Comparison of ENCODE assay signal across 9 mouse cellular contexts in genomic region chr14:31472451-31473061, GRCm38 (mm10). TPM values are rescaled to one million over a fixed set of nuclear protein-coding genes. Genes with fewer than 3 reads are reported as not detected.
DNase-seq lines count a peak whose midpoint lies in the region; ATAC-seq and TF ChIP-seq lines count a peak whose summit lies in the region.
"Had no signal": no experiment of that assay in that cellular context is flagged by ENCODE, and none has a peak within 500 bp of the region (broad histone marks: within the 10 kb centered on the region; RNA-seq: fewer than 3 reads in every experiment).

No protein-coding gene starts in this region.

- no peaks in the 10 kb centered on the region for H3K9me3 ChIP-seq in intestine, postnatal 0 days (ENCODE audit: control insufficient read depth)
- H3K9me3 ChIP-seq in intestine, embryonic 16.5 days (ENCODE audit: control insufficient read depth, low read length): no peaks in the 10 kb centered on the region
- no peaks in the 10 kb centered on the region for H3K9me3 ChIP-seq in MEL (replicated peaks; ENCODE audit: insufficient read depth, low read length)

- no peak overlapping the region for H3K9ac ChIP-seq in intestine, postnatal 0 days (ENCODE audit: low read depth, low read length)
- no peak overlapping the region for H3K9ac ChIP-seq in intestine, embryonic 16.5 days (ENCODE audit: low read depth, low read length)
- H3K9ac ChIP-seq in MEL (ENCODE audit: control insufficient read depth, low read depth, low read length, poor library complexity, severe bottlenecking): no peak overlapping the region

- 8% methylated on average over 5 of the region's 5 CpGs for WGBS in intestine, postnatal 0 days
- 7% methylated on average over 5 of the region's 5 CpGs for WGBS in intestine, embryonic 16.5 days
- whole genome bisulfite sequencing in cerebellum, adult 2 months: 4% methylated on average over 5 of the region's 5 CpGs

- H3K79me2 ChIP-seq in MEL (ENCODE audit: control insufficient read depth, insufficient read depth, low read length, poor library complexity): no peaks in the 10 kb centered on the region

- intact Hi-C loops in gastrocnemius, postnatal 14 days (cut with DNase I; ENCODE audit: low total_unique reads): loop anchor here (5.0 kb wide), 2 partner anchors 105 to 200 kb away; no protein-coding TSS in a partner anchor
- intact Hi-C loops in left cerebral cortex, postnatal 10 days (cut with DNase I): loop anchor here (5.0 kb wide), 3 partner anchors 90 to 200 kb away; no protein-coding TSS in a partner anchor

- H3K4me1 ChIP-seq in intestine, postnatal 0 days (replicated peaks; ENCODE audit: control insufficient read depth, insufficient read depth, low read length): no peaks in the 10 kb centered on the region
- no peaks in the 10 kb centered on the region for H3K4me1 ChIP-seq in intestine, embryonic 16.5 days (ENCODE audit: control insufficient read depth, insufficient read depth, low read length)
- no peaks in the 10 kb centered on the region for H3K4me1 ChIP-seq in MEL (ENCODE audit: control insufficient read depth in 1 of 2, insufficient read depth in 2 of 2, low read length in 2 of 2)
- no peaks in the 10 kb centered on the region for H3K4me1 ChIP-seq in cerebellum, adult 2 months (ENCODE audit: control insufficient read depth, insufficient read depth, low read length)

- no peak overlapping the region for H3K27ac ChIP-seq in intestine, postnatal 0 days (ENCODE audit: low read depth, low read length)
- H3K27ac ChIP-seq in intestine, embryonic 16.5 days (ENCODE audit: low read length): no peak overlapping the region
- no peak overlapping the region for H3K27ac ChIP-seq in MEL (ENCODE audit: control insufficient read depth, low read depth, low read length)
- H3K27ac ChIP-seq in cerebellum, adult 2 months (ENCODE audit: insufficient read depth, low read length): no peak overlapping the region

- H3K4me2 ChIP-seq in intestine, postnatal 0 days (replicated peaks; ENCODE audit: low read depth): no peak overlapping the region
- H3K4me2 ChIP-seq in intestine, embryonic 16.5 days (ENCODE audit: low read depth, low read length): no peak overlapping the region

- TF ChIP-seq RAD21 in MEL (IDR thresholded peaks at IDR 0.05; ENCODE audit: low read depth, low read length): peak; percentile 90

- no peak for ATAC-seq in intestine, postnatal 0 days
- no peak for ATAC-seq in intestine, embryonic 16.5 days

- no peak for TF ChIP-seq POLR2A in MEL (IDR thresholded peaks at IDR 0.05; ENCODE audit: control insufficient read depth in 1 of 2, insufficient read depth in 1 of 2, low read depth in 1 of 2, low read length in 2 of 2, poor library complexity in 1 of 2)
- TF ChIP-seq POLR2A in cerebellum, adult 2 months (IDR thresholded peaks at IDR 0.05; ENCODE audit: borderline replicate concordance, insufficient read depth, low read length): no peak

- peak; percentile 79 for DNase-seq in MEL (ENCODE audit: low read depth, low spot score)
- peak; percentile 55 to 59 for DNase-seq in cerebellum, adult 2 months
- peak; percentile 43 for DNase-seq in gastrocnemius, postnatal 14 days
- peak; percentile 63 to 68 for DNase-seq in left cerebral cortex, postnatal 10 days (ENCODE audit: extremely low spot score in 1 of 2, low spot score in 2 of 2)
- DNase-seq in ovary, postnatal 14 days (ENCODE audit: low spot score): peak; percentile 61
- DNase-seq in thymus, postnatal 25 days: peak; percentile 65

- H3K4me3 ChIP-seq in intestine, postnatal 0 days (ENCODE audit: low read depth, low read length): no peak overlapping the region
- no peak overlapping the region for H3K4me3 ChIP-seq in intestine, embryonic 16.5 days (ENCODE audit: low read length)
- no peak overlapping the region for H3K4me3 ChIP-seq in MEL (ENCODE audit: control insufficient read depth in 1 of 2, insufficient read depth in 1 of 2, low read depth in 2 of 2, low read length in 2 of 2)
- no peak overlapping the region for H3K4me3 ChIP-seq in cerebellum, adult 2 months (replicated peaks; ENCODE audit: insufficient read depth, low read depth, low read length)
- H3K4me3 ChIP-seq: erythroblast, embryonic 14.5 days had no signal

- no peaks in the 10 kb centered on the region for H3K27me3 ChIP-seq in intestine, postnatal 0 days (replicated peaks; ENCODE audit: control insufficient read depth, insufficient read depth, low read length)
- H3K27me3 ChIP-seq in intestine, embryonic 16.5 days (replicated peaks; ENCODE audit: control insufficient read depth, insufficient read depth, low read length): no peaks in the 10 kb centered on the region
- no peaks in the 10 kb centered on the region for H3K27me3 ChIP-seq in MEL (ENCODE audit: control insufficient read depth in 1 of 2, insufficient read depth in 2 of 2, low read length in 2 of 2)
- no peaks in the 10 kb centered on the region for H3K27me3 ChIP-seq in cerebellum, adult 2 months (ENCODE audit: control insufficient read depth, insufficient read depth, low read length)

- TF ChIP-seq EP300 in MEL (IDR thresholded peaks at IDR 0.05; ENCODE audit: low read depth in 1 of 2, low read length in 2 of 2): no peak

- TF ChIP-seq CTCF in intestine, postnatal 0 days (IDR thresholded peaks at IDR 0.05; ENCODE audit: low read depth): peak; percentile 78
- peak; percentile 18 to 86 (median 65); a peak in 5 of 6 replicates for TF ChIP-seq CTCF in MEL (IDR thresholded peaks at IDR 0.05 in 2 of 3, conservative IDR thresholded peaks at IDR 0.05 in 1 of 3; ENCODE audit: control insufficient read depth in 1 of 3, insufficient read depth in 1 of 3, low read depth in 2 of 3, low read length in 3 of 3, poor library complexity in 1 of 3, severe bottlenecking in 1 of 3)
- TF ChIP-seq CTCF in cerebellum, adult 2 months (IDR thresholded peaks at IDR 0.05; ENCODE audit: borderline replicate concordance, insufficient read depth, low read depth, low read length): peak; percentile 25; the same call in 1 of the 2 replicates

- no peaks in the 10 kb centered on the region for H3K36me3 ChIP-seq in intestine, postnatal 0 days (ENCODE audit: control insufficient read depth, insufficient read depth)
- no peaks in the 10 kb centered on the region for H3K36me3 ChIP-seq in intestine, embryonic 16.5 days (ENCODE audit: control insufficient read depth, insufficient read depth, low read length)
- no peaks in the 10 kb centered on the region for H3K36me3 ChIP-seq in MEL (ENCODE audit: control insufficient read depth in 1 of 2, insufficient read depth in 2 of 2, low read length in 2 of 2)

TF ChIP-seq in MEL, 35 proteins besides CTCF, POLR2A, EP300 and RAD21:
- peak; percentile 73 for TF ChIP-seq ZC3H11A (IDR thresholded peaks at IDR 0.05; ENCODE audit: low read depth, low read length)
- TF ChIP-seq E2F4 (IDR thresholded peaks at IDR 0.05; ENCODE audit: borderline replicate concordance, low read depth, low read length): no peak
- TF ChIP-seq USF1 (IDR thresholded peaks at IDR 0.05; ENCODE audit: low read depth, low read length): no peak
- peak; percentile 79 for TF ChIP-seq SMC3 (IDR thresholded peaks at IDR 0.05; ENCODE audit: low read depth, low read length)
- TF ChIP-seq HCFC1 (IDR thresholded peaks at IDR 0.05; ENCODE audit: low read depth, low read length): 0 out of 2 replicates have a peak, but pooled peaks have one; percentile 23
- TF ChIP-seq ZNF384 (IDR thresholded peaks at IDR 0.05; ENCODE audit: low read depth, low read length): peak; percentile 100
- TF ChIP-seq TAL1 (IDR thresholded peaks at IDR 0.05; ENCODE audit: low read length): no peak
- no peak for TF ChIP-seq SIN3A (IDR thresholded peaks at IDR 0.05; ENCODE audit: low read length)
- TF ChIP-seq POLR2AphosphoS2 (IDR thresholded peaks at IDR 0.05; ENCODE audit: low read length): no peak
- TF ChIP-seq ZKSCAN1 (IDR thresholded peaks at IDR 0.05; ENCODE audit: low read depth, low read length): peak; percentile 88; the same call in 1 of the 2 replicates
- TF ChIP-seq GATA1 (IDR thresholded peaks at IDR 0.05; ENCODE audit: low read depth, low read length): no peak

RNA-seq across cellular contexts. Expression of gene Eaf1, which starts 21.6 kb away (rescaled TPM):
- polyA plus RNA-seq in intestine, postnatal 0 days (2015; fragmentation: Nextera tagmentation; extraction: Ambion mirVana): 10.8 and 11.8 TPM in 2 replicates
- polyA plus RNA-seq in intestine, embryonic 16.5 days (2015; fragmentation: Nextera tagmentation; extraction: Ambion mirVana): 17.9 and 19.3 TPM in 2 replicates
- total RNA-seq in MEL (2012; rRNA removed): 44.4 and 50.6 TPM in 2 replicates
- 10 to 100 TPM in 1 of 2 experiments, not detected in 1; 67.2 TPM for polyA plus RNA-seq in MEL (2012; ENCODE audit: insufficient read depth in 1 of 2, insufficient read length in 2 of 2, low read depth in 1 of 2, low replicate concordance in 2 of 2, missing spikeins in 1 of 2)
- polyA plus RNA-seq in cerebellum, adult 2 months (2012; rRNA removed): 25.0 and 26.5 TPM in 2 replicates
- 10 to 100 TPM; 11.1 to 14.8 TPM for total RNA-seq in gastrocnemius, postnatal 14 days (2021)
- total RNA-seq in left cerebral cortex, postnatal 10 days (2021): 10 to 100 TPM; 13.1 to 14.2 TPM

RNA-seq across cellular contexts. Expression of gene Mettl6, which starts 22.3 kb away (rescaled TPM):
- polyA plus RNA-seq in intestine, postnatal 0 days (2015; fragmentation: Nextera tagmentation; extraction: Ambion mirVana): 28.2 and 28.6 TPM in 2 replicates
- polyA plus RNA-seq in intestine, embryonic 16.5 days (2015; fragmentation: Nextera tagmentation; extraction: Ambion mirVana): 44.6 TPM in 2 replicates
- 35.6 TPM in 2 replicates for total RNA-seq in MEL (2012; rRNA removed)
- polyA plus RNA-seq in MEL (2012; ENCODE audit: insufficient read depth in 1 of 2, insufficient read length in 2 of 2, low read depth in 1 of 2, low replicate concordance in 2 of 2, missing spikeins in 1 of 2): 10 to 100 TPM in 1 of 2 experiments, not detected in 1; 39.2 TPM
- 22.8 and 23.6 TPM in 2 replicates for polyA plus RNA-seq in cerebellum, adult 2 months (2012; rRNA removed)
- total RNA-seq in gastrocnemius, postnatal 14 days (2021): 10 to 100 TPM in 1 of 2 experiments, 1 to 10 TPM in 1; 9.5 to 10.6 TPM
- 10 to 100 TPM; 26.5 to 27.3 TPM for total RNA-seq in left cerebral cortex, postnatal 10 days (2021)

RNA-seq across cellular contexts. Expression of gene Sh3bp5, which starts 36.7 kb away (rescaled TPM):
- 12.0 and 12.4 TPM in 2 replicates for polyA plus RNA-seq in intestine, postnatal 0 days (2015; fragmentation: Nextera tagmentation; extraction: Ambion mirVana)
- 17.1 and 17.2 TPM in 2 replicates for polyA plus RNA-seq in intestine, embryonic 16.5 days (2015; fragmentation: Nextera tagmentation; extraction: Ambion mirVana)
- total RNA-seq in MEL (2012; rRNA removed): 0.19 and 0.36 TPM in 2 replicates
- 1 to 10 TPM in 1 of 2 experiments, not detected in 1; 1.0 TPM for polyA plus RNA-seq in MEL (2012; ENCODE audit: insufficient read depth in 1 of 2, insufficient read length in 2 of 2, low read depth in 1 of 2, low replicate concordance in 2 of 2, missing spikeins in 1 of 2)
- 72.9 and 77.1 TPM in 2 replicates for polyA plus RNA-seq in cerebellum, adult 2 months (2012; rRNA removed)
- 10 to 100 TPM; 50.8 to 56.6 TPM for total RNA-seq in gastrocnemius, postnatal 14 days (2021)
- total RNA-seq in left cerebral cortex, postnatal 10 days (2021): 10 to 100 TPM; 76.4 to 80.0 TPM

Comparison
In these comparisons a context has a peak if more than half of its experiments do, and no peak if none do; other contexts are left out.
1. CTCF ChIP-seq: peak in every context shown above with its lines; median percentile 78 in intestine, postnatal 0 days; 65 in MEL; 25 in cerebellum, adult 2 months.